Mouse (Mus musculus) ES-E14 (cell line): Measurements from ENCODE around the gene Cyb5r1.

Experiments used
- HCFC1 ChIP-seq: IDR thresholded peaks from 2 replicates; pipeline ENCODE4 v1.6.1; 2012; ENCODE audit warnings: low read length, inconsistent platforms, borderline replicate concordance; ENCODE audit not compliant: insufficient read depth
- MAFK ChIP-seq: IDR thresholded peaks from 2 replicates; pipeline ENCODE4 v1.6.1; 2014; ENCODE audit warnings: mild to moderate bottlenecking, low read depth, low read length, inconsistent platforms; ENCODE audit not compliant: insufficient read depth
- ZC3H11A ChIP-seq: IDR thresholded peaks from 2 replicates; pipeline ENCODE4 v1.6.1; 2012; ENCODE audit warnings: low read depth, mild to moderate bottlenecking, inconsistent platforms, low read length, borderline replicate concordance
- ZNF384 ChIP-seq: IDR thresholded peaks from 2 replicates; pipeline ENCODE4 v1.6.1; 2012; ENCODE audit warnings: low read depth, low read length, inconsistent platforms

DNA sequence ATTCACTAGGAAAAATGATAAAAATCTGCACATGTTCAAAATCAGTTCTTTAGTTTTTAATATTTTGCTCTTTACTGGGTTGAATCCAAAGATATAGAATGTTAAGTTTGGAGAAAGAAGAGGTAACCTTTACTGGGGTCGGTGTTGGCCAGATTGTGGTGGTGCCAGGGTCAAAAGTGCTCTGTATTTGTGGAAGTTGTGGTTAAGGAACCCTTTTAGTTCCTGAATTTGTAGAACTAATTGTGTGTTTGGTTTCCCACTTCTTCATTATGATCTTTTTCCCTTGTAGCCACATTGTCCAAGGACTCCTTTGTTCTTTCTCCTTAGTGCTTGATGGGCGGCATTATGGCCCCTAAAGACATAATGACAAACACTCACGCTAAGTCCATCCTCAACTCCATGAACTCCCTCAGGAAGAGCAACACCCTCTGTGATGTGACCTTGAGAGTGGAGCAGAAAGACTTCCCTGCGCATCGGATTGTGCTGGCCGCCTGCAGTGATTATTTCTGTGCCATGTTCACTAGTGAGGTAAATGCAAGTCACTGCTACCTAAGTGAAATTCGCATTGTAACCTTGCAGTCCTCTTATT lies 52.9 kb downstream of the Cyb5r1 start:
- no peak for TF ChIP-seq HCFC1
- TF ChIP-seq ZC3H11A: no peak
- TF ChIP-seq MAFK: no peak
- no peak for TF ChIP-seq ZNF384
